Mouse (Mus musculus) MEL (cell line): Measurements from ENCODE around the gene Nell2.

Experiments used
- CTCF ChIP-seq, 3 experiments: IDR thresholded peaks in 2 of 3; conservative IDR thresholded peaks in 1 of 3; 2 replicates each; pipeline ENCODE4 v1.5.1; 2011 to 2012; ENCODE audit warnings: low read length in 3 of 3, low read depth in 2 of 3, mild to moderate bottlenecking in 2 of 3, improper control_type of control experiment in 1 of 3, inconsistent platforms in 1 of 3, mixed read lengths in 1 of 3, moderate library complexity in 1 of 3; ENCODE audit not compliant: control insufficient read depth in 1 of 3, insufficient read depth in 1 of 3, poor library complexity in 1 of 3, severe bottlenecking in 1 of 3
- POLR2A ChIP-seq, 2 experiments: IDR thresholded peaks; 2 replicates each; pipeline ENCODE4 v1.6.1; 2011 to 2012; ENCODE audit warnings: low read length in 2 of 2, mild to moderate bottlenecking in 2 of 2, control low read depth in 1 of 2, improper control_type of control experiment in 1 of 2, low read depth in 1 of 2, moderate library complexity in 1 of 2; ENCODE audit not compliant: control insufficient read depth in 1 of 2, insufficient read depth in 1 of 2, poor library complexity in 1 of 2
- POLR2AphosphoS2 ChIP-seq: IDR thresholded peaks from 2 replicates; pipeline ENCODE4 v1.6.1; 2011; ENCODE audit warnings: low read length, improper control_type of control experiment
- POLR2AphosphoS5 ChIP-seq: IDR thresholded peaks from 2 replicates; pipeline ENCODE4 v1.6.1; 2012; ENCODE audit warnings: low read depth, borderline replicate concordance, mild to moderate bottlenecking, inconsistent platforms, low read length, moderate library complexity, mixed read lengths
- RCOR1 ChIP-seq: IDR thresholded peaks from 2 replicates; pipeline ENCODE4 v1.6.1; 2012; ENCODE audit warnings: low read depth, mild to moderate bottlenecking, inconsistent platforms, low read length, improper control_type of control experiment
- TCF12 ChIP-seq: IDR thresholded peaks from 2 replicates; pipeline ENCODE4 v1.6.1; 2014; ENCODE audit warnings: low read depth, mild to moderate bottlenecking, inconsistent platforms, low read length, improper control_type of control experiment, moderate library complexity
- ZNF384 ChIP-seq: IDR thresholded peaks from 2 replicates; pipeline ENCODE4 v1.6.1; 2012; ENCODE audit warnings: low read depth, mild to moderate bottlenecking, inconsistent platforms, low read length, improper control_type of control experiment

DNA sequence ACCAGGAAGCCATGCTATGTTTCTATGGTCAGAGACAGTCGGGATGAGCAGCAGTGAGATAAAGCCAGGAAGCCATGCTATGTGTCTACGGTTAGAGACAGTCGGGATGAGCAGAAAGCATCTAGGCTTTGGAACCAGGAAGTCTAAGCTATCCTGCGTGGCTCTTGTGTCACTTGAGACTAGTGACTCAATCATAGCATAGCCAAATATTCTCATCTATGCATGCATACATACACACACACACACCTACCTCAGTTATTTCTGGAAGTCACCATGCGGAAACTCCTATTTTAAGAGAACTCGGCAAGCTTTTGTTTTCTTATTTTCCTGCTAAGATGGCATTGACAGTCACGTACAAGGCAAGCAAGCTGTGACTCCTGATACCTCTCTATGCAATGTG, 457.5 kb downstream of the Nell2 start:
- no peak for TF ChIP-seq CTCF (IDR thresholded peaks at IDR 0.05 in 2 of 3, conservative IDR thresholded peaks at IDR 0.05 in 1 of 3; ENCODE audit: control insufficient read depth in 1 of 3, insufficient read depth in 1 of 3, low read depth in 2 of 3, low read length in 3 of 3, poor library complexity in 1 of 3, severe bottlenecking in 1 of 3)
- TF ChIP-seq POLR2AphosphoS5, result no peak
- TF ChIP-seq POLR2AphosphoS2, result no peak
- TF ChIP-seq RCOR1, result no peak
- TF ChIP-seq TCF12, result no peak
- TF ChIP-seq ZNF384, result no peak
- no peak for TF ChIP-seq POLR2A (IDR thresholded peaks at IDR 0.05; ENCODE audit: control insufficient read depth in 1 of 2, insufficient read depth in 1 of 2, low read depth in 1 of 2, low read length in 2 of 2, poor library complexity in 1 of 2)
